Mouse (Mus musculus) spleen, adult 2 months (tissue): ENCODE measurements around the gene Itgb8. TPM values are rescaled to one million over a fixed set of nuclear protein-coding genes. Genes with fewer than 3 reads are reported as not detected.

Experiments used
- DNase-seq, 2 experiments: peaks; one replicate each; pipeline versions ENCODE4 v3.0.0 to v3.0.0-alpha.2; 2012 to 2021; ENCODE audit warnings: low spot score in 2 of 2, low read depth in 1 of 2
- H3K27ac ChIP-seq: fragments of 200-500 bp; 2 replicates; pipeline ENCODE4 v1.5.1; 2012; ENCODE audit warnings: low read length, inconsistent platforms; ENCODE audit not compliant: insufficient read depth
- H3K27me3 ChIP-seq: fragments of 200-500 bp; 2 replicates; pipeline ENCODE4 v1.6.1; 2012; ENCODE audit warnings: mild to moderate bottlenecking, moderate library complexity, low read length, inconsistent platforms; ENCODE audit not compliant: control insufficient read depth, insufficient read depth
- H3K36me3 ChIP-seq: fragments of 200-500 bp; 2 replicates; pipeline ENCODE4 v1.6.1; 2012; ENCODE audit warnings: mild to moderate bottlenecking, low read length, inconsistent platforms; ENCODE audit not compliant: control insufficient read depth, insufficient read depth
- H3K4me1 ChIP-seq: fragments of 200-500 bp; 2 replicates; pipeline ENCODE4 v1.6.1; 2011; ENCODE audit warnings: inconsistent platforms; ENCODE audit not compliant: control insufficient read depth, insufficient read depth, insufficient read length
- H3K4me3 ChIP-seq: fragments of 200-500 bp; 2 replicates; pipeline ENCODE4 v1.5.1; 2011; ENCODE audit warnings: mild to moderate bottlenecking, inconsistent platforms; ENCODE audit not compliant: insufficient read depth, insufficient read length; ENCODE audit errors: extremely low read depth
- CTCF ChIP-seq: fragments of 200-500 bp; IDR thresholded peaks from 2 replicates; pipeline ENCODE4 v1.5.1; 2011; ENCODE audit warnings: mild to moderate bottlenecking, inconsistent platforms; ENCODE audit not compliant: insufficient read depth, insufficient read length, insufficient replicate concordance; ENCODE audit errors: extremely low read depth
- POLR2A ChIP-seq: fragments of 200-500 bp; IDR thresholded peaks from 2 replicates; pipeline ENCODE4 v1.6.1; 2011; ENCODE audit warnings: low read depth, low read length, inconsistent platforms
- WGBS: fragments of 180-500 bp; shearing (Covaris S2); methylation state at CpG from one replicate; pipeline ENCODE4 v1.1.7; 2018; 5-methylcytosine and 5-hydroxymethylcytosine counted together
- polyA plus RNA-seq: library from polyadenylated mRNA; depleted of rRNA; stranded (reverse); fragments of >200 nt; gene quantifications from 2 replicates; pipeline ENCODE4 v1.2.3, GENCODE M21; 2012

The Itgb8 gene
- polyA plus RNA-seq, 1 experiment: 0.02 TPM

DNA sequence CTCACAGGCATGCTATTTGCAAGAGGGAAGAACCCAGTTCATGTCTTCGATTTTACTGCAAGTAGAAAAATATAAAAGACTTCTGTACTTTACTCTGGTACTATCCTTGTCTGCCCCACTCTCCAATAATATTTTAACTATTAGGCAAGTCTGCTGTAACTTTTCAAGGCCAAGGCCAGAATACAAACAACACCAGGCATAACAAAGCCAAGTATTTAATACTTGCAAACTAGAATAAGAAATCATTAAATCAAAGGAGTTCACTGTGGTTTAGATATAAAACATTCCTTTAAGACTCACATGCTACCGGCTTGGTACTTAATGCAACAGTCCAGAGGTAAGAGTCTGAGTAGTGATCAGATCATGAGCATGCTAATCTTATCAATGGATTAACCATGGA, 9.0 kb downstream of the Itgb8 start:
- Histone ChIP-seq H3K36me3 (no peaks in the 10 kb centered on the region), H3K27me3 (no peaks in the 10 kb centered on the region), H3K27ac (no peak overlapping the region), H3K4me3 (no peak overlapping the region), H3K4me1 (no peaks in the 10 kb centered on the region)
- 91% methylated on average over 2 of the region's 2 CpGs for WGBS
- TF ChIP-seq POLR2A (no peak), CTCF (no peak)
- DNase-seq: no peak

DNA sequence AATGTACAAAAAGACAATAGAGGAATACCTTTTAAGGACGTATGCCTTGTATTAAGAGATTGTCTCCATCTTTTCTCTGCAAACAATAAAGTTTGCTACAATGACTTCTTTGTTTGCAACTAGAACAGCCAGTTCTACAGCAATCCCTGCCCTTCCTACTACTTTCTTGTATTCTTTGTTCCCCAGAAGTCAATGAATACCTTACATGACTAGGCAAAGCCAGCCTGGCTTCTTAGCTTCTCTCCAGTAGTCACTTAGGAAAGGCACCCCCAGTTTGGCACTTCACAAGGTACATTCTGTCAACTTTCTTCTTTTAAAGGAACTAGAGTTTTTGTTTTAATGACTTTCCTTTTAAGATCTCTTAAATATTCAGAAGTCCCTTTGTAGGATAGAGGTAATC, 10.7 kb downstream of the Itgb8 start:
- Histone ChIP-seq H3K4me3 (no peak overlapping the region), H3K4me1 (no peaks in the 10 kb centered on the region), H3K27me3 (no peaks in the 10 kb centered on the region), H3K27ac (no peak overlapping the region), H3K36me3 (no peaks in the 10 kb centered on the region)
- WGBS: 86% methylated on average over 1 of the region's 1 CpGs
- TF ChIP-seq CTCF (no peak), POLR2A (no peak)
- DNase-seq: no peak

DNA sequence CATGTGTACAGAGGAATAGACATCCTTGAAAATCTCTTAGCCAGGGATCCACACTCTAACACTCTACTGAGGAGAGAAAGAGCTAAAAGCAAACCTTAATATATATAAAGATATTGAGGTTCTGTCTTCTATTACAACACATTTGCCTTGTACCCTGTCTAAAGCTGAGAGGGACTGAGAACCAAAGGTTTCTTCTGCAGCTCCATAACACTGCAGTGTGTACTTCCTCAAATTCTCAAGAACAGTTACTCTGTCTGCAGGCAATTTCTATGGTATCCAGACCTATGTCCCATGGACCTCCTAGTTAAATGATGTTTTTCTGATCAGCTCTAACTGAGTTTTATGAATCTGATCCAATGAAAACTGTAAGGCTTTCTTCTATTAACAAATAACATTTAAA, 13.9 kb downstream of the Itgb8 start:
- no peaks in the 10 kb centered on the region for H3K36me3 ChIP-seq
- TF ChIP-seq CTCF (no peak), POLR2A (no peak)
- H3K27me3 ChIP-seq: no peaks in the 10 kb centered on the region
- H3K4me1 ChIP-seq: no peaks in the 10 kb centered on the region
- no peak overlapping the region for H3K4me3 ChIP-seq
- no peak for DNase-seq
- H3K27ac ChIP-seq: no peak overlapping the region

DNA sequence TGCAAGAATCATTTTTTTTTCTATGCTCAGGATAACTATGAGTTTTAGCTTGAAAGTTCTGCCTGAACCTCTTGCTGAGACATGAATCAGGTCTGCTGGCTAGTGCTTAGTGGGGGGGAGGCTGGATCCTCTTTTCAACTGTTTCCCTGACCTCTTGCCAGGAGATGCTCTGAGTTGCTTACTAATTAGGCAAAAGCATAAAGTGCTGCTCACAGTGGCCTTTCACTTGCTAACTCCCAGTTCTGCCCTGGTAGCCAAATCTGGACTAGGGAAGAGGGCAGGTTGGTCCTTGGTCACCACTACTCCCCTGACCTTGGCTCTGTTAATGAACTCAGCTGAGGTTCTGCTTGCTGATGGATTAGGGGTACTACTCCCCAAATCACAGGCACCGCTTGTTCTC, 19.2 kb downstream of the Itgb8 start:
- H3K36me3 ChIP-seq: no peaks in the 10 kb centered on the region
- H3K27ac ChIP-seq: no peak overlapping the region

DNA sequence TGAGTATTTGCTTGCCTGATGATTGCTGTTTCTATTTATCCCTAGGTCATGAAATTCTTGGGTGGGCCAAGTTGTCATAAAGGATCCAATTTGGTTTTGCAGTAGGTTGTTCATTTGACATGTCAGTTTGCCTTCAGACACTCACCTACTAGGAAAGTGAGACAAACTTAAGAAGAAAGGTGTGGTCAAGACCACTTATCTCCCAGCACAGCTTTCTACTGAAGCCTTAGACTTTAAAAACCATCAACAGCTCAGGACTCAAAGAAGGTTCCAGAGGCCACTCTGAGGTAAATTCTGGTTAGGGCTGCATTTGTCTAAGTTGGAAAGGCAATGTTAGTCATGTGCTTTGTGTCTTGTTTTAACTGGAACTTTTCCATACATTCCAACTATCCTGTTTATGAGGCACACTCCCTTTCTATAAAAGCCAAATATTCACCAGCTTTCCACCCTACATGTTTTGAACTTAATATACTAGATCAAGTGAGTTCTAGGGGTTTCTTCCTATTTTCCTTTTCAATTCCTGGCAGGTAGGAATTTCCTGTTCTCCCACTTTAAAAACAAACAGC, 20.8 kb downstream of the Itgb8 start:
- Histone ChIP-seq H3K27me3 (no peaks in the 10 kb centered on the region), H3K4me1 (no peaks in the 10 kb centered on the region), H3K36me3 (no peaks in the 10 kb centered on the region), H3K27ac (no peak overlapping the region), H3K4me3 (no peak overlapping the region)
- DNase-seq: no peak
- TF ChIP-seq POLR2A (no peak), CTCF (no peak)

More for the DNA sequence above, 19.2 kb downstream of the Itgb8 start:
- TF ChIP-seq POLR2A (no peak), CTCF (no peak)
- WGBS: 83% methylated on average over 1 of the region's 1 CpGs
- no peak for DNase-seq
- H3K27me3 ChIP-seq: no peaks in the 10 kb centered on the region
- H3K4me1 ChIP-seq: no peaks in the 10 kb centered on the region
- H3K4me3 ChIP-seq: no peak overlapping the region

DNA sequence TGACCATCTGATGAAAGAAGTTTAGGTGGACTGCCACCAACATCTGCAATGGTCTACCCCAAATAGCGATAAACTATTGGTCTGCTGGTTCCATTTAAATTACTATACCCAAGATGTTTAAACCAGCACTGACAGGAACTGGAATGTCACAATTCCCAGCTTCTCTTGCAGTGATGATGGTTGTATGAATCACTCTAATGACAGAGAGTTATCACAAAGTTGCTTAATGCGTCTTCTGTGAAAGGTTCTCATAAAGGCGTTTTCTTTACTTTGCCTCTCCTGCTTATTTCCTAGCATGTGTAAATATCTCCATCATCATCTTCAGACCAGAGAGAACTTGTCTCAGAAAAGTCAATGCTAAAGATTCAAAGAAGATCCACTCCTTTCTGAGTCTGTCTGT, 23.4 kb downstream of the Itgb8 start:
- no peaks in the 10 kb centered on the region for H3K4me1 ChIP-seq
- H3K36me3 ChIP-seq: no peaks in the 10 kb centered on the region
- TF ChIP-seq CTCF: no peak
- H3K27me3 ChIP-seq: no peaks in the 10 kb centered on the region
- no peak for DNase-seq
- 89% methylated on average over 3 of the region's 3 CpGs for WGBS
- no peak overlapping the region for H3K4me3 ChIP-seq
- H3K27ac ChIP-seq: no peak overlapping the region

DNA sequence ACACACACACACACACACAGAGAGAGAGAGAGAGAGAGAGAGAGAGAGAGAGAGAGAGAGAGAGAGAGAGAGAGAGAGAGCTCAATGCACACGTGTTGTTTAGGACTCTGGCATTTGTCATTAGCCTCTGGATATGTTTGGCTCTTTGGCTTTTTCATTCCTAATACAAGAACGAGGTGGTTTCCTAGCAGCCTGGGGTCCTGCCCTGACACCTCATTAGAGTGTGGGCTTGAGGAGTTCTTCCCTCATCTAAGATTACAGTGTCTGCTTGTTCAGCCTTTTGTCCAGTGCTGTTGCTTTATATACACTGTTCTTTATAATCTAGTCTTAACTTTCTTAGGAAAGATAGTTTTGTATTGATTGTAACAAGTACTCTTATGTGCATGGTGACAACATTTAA, 27.1 kb downstream of the Itgb8 start:
- no peak for DNase-seq
- H3K36me3 ChIP-seq: no peaks in the 10 kb centered on the region
- WGBS: 75% methylated on average over 2 of the region's 2 CpGs
- no peak overlapping the region for H3K4me3 ChIP-seq
- H3K27me3 ChIP-seq: no peaks in the 10 kb centered on the region
- TF ChIP-seq POLR2A (no peak), CTCF (no peak)
- H3K27ac ChIP-seq: no peak overlapping the region
- no peaks in the 10 kb centered on the region for H3K4me1 ChIP-seq
